Mouse (Mus musculus) retina, adult 2 months (tissue): ENCODE measurements at regions not wholly inside any gene's neighbourhood (a gene's known extent, or its start where the extent isn't known, plus 50 kb on each side); places are given as distances from the start of the nearest gene placed in this dataset.

Experiments used
- DNase-seq: peaks from one replicate; pipeline ENCODE4 v3.0.0-alpha.2; 2012; ENCODE audit warnings: low read depth, low spot score

DNA sequence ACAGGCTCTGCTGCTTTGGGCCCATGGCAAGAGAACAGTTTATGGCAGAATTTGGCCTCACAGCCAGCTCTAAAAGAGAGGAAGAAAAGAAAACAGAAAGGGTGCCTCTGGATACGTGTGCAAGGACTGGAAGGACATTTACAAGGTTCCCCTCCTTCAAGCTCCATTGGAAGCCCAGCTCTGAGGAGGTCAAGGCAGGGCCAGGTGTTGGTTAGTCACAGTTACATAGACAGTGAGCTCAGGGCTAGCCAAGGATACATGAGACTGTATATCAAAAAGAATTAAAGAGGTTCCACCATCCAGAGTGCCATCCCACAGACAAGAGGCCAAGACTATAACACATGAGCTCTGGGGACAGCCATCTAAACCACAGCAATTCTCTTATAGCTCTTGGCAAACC lies 131.6 kb upstream of the Jarid2 start:
- DNase-seq, result no peak

DNA sequence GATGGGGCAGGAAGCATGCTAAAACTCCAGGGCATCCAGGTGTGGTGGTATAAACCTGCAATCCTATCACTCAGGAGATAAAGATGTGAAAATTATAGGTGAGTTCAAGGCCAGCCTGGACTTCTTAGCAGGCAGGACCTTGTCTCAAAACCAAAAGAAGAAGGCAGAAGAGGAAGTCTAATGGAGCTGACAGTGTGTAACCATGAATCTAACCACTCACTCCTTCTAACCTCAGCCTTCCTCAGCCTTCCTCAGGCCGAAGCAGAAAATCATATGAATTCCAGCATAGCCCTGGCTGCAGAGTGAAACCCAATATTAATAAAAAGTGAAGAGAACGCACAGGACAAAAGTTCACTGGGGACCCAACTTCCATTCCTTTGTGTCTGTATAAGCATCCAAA lies 128.2 kb upstream of the Jarid2 start:
- no peak for DNase-seq

DNA sequence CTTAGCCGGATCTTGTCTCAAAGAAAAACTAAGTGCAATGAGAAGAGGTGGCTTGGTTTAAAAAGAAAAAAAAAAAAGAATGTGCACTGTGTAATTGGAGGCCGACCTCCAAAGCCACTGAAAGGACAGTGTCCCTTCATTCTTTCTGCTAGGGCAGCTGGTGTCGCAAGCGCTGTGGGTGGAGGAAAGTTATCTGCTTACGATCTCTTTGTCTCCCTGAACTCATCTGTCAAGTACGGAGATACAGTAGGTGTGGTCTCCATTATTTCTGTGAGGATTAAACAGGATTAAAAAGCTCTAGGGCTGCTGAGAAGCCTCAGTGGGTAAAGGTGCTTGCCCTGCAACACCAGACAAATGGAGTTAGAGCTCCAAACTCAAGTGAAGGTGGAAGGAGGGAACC lies 126.6 kb upstream of the Jarid2 start:
- DNase-seq, result no peak

DNA sequence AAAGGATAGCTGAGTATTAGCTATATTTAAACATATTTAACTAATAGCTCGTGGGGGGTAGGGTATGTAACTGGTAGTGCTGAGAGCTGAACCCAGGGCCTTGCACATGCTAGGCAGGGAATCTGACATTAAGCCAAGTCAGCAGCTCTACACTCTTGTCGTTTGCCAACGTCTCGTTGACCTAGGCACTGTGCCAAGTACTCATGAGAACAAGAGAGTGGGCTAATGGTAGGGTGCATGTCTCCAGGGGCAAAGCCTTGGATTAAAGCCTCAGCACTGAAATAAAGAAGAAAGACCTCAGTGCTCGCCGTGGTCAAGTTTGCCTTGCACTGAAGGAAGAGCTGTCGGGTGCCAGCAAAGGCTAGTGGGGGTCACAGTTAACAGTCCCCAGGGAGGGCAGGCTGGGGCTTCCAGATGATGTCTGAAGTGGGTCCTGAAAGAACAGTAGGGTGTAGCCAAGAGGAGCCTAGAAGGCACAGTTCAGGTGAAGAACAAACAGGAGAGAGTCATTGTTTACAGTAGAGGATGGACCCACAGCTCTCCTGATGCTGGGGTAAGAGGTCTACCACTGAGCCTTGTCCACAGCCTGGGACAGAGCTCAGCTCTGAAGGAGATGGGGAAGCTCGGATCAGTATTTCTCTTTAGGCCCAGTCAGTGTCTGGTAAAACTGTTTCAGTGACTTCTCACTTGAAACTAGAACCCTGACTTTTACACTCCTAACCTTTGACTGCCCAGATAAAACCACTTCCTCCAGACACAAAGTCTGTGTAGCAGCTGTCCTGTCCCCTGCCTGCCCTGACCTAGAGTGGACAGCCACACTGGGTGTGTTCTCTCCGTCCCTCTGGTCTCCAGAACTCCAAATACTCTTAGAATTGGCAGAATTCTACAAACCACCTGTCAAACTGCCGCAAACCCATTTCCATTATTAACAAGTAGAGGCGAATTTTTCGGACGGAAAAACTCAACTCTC lies 121.7 kb upstream of the Jarid2 start:
- DNase-seq, result no peak

DNA sequence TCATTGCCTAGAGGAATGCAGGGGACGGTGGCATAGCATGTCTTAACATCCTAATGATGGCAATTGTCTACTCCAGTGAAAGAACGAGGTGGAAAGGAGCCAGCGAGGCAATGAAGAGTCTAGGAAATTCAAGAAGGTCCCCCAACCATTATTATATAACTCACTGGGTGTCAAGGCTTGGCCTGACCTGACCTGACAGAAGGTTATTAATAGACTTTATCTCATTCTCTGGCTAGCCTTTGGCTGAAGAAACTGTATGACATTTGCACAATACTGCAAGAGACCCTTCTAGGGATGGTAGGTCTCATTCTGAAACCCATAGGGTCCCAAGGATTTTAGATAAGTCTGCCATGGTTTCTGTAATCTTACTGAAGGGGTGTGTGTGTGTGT lies 121.0 kb upstream of the Jarid2 start:
- no peak for DNase-seq

DNA sequence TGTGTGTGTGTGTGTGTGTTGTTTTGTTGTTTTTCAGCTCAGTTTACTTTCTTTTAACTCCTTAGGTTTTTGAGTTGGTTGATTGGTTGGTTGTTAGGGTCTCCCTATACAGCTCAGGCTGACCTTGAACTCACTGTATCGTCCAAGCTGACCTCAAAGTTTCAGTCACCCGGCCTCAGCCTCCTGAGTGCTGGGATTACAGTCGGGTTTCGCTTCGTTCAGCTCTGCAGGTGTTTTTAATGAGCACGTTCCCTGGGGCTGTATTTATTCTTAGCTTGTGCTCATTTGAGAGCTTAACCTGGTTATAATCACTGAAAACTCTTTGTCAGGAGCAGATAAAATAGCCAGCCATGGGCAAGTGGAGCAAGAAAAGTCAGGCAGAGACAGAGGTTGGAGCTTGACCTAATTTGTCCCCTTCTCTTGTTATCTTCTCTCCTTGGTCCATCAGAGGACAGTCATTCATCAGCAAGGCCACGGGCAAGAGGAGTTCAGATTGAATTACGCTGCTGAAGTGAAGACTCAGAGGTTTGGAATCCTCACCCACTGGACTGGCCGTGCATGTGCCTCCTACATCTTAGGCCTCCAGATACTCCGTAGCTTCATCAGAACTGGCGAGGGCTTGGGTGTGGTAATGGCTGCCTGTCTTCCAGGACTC lies 120.5 kb upstream of the Jarid2 start:
- no peak for DNase-seq

DNA sequence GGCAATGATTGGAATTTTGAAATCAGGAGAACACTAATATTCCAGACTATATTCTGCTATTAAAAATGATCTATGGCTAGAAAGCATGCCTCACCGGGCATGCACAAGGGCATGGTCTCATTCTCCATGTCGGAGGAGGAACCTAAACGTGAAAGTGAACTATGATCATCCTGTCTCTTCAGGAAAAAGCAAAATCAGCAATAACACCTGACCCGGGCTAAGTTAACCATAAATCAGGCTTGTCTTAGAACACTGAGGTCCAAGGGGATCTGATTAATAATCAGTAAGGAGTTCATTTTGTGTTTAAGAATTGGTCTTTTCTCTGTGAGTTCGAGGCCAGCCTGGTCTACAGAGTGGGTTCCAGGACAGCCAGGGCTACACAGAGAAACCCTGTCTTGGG lies 119.7 kb upstream of the Jarid2 start:
- no peak for DNase-seq

DNA sequence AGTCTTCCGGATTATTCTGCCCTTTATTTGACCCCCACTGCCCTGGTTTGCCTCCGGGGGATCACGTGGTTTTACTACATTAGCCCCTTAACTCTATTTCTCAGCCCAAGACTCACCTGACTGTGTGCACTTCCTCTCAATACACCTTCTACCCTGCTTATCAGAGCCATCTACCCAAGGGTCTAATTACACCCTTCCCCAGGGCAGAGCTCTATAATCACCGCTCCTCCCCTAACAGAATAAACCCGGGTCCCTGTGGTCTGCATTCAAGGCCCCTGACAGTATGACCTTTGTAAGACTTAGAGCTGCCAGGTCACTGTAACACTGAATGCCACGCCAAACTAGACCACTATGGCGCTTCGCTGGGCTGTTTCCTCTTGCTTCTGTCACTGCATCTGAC lies 113.6 kb upstream of the Jarid2 start:
- no peak for DNase-seq

DNA sequence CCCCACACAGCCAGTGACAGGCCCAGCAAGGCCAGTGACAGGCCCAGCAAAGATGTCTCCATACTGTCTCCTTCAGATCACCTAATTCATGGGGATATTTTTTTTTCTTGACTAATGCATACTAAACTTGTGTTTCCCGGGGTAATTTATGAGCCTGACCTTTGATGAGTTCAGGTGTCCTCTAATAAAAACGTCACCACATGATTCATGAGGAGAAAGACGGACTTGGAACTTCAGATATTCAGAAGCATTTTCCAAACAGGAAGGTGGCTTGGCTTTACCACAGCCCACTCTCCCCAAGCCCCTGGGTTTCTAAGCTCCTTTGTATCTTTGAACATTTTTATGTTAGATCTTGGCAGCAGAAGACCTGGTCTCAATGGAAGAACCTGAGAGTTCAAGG lies 110.9 kb upstream of the Jarid2 start:
- no peak for DNase-seq

DNA sequence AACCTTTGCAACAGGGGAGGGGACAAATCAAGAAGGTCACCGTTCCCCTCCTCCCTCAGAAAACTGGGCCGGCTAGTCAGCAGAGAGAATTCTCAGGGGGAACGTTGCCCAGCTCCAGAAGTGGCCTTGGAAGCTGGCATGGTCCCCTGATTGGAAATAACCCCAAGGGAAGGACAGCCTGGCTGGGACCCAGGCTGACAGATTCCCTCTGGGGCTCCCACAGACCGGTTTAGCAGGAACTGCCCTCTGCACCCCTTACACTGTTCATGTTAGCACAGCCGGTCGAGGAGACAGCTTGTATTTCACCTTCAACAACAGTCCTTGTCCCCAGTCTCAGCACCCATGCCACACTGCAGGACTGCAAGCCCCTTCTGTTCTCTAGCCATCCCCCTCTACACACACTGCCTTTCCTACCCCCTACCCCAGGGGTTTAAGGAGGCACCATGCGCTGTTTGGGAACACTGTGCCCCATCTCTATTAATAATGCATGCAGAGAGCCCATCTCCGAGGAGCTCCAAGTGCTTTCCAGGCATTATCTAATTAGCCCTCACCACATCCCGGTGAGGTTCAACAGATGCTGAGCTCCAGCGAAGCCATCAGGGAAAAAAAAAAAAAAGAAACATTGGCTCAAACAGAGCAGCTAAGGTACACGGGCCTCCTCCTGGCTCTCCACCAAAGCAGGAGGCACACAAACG lies 106.5 kb upstream of the Jarid2 start:
- no peak for DNase-seq

DNA sequence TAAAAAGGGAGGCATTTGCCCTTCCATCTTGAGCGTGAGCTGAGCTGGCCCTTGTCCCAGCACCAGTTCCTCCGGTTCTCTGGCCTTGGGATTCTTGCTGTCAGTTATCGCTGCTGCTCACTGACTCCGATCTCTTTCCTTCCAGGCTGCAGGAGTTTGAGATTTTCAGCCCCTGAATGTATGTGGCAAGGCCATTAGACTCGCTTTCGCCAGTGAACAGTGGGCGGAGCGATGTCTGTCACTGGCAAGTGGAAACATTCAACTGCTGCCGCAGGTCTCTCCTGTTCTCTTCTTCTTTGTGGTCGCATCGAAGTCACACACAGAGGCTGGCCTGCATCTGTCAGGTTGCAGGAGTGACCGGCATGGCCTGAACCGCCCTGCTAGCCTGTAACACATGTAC lies 104.6 kb upstream of the Jarid2 start:
- DNase-seq, result no peak

DNA sequence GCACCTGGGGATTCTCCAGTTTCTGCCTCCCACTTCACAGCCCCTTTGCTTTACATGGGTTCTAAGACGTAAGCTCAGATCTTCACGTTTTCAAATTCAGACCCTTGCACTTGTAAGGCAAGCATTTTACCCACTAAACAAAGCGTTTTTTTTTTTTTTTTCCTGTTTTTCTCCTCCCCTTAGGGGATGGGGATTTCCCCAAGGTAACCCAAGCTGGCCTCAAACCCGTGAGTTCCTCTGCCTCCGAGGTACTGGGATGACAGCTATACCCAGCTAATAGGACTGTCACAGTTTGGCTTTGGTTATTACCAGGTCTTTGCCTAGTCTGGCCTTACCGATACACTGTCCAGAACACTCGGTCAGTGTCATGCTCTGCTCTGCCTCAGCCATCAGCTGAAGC lies 103.5 kb upstream of the Jarid2 start:
- DNase-seq, result no peak

DNA sequence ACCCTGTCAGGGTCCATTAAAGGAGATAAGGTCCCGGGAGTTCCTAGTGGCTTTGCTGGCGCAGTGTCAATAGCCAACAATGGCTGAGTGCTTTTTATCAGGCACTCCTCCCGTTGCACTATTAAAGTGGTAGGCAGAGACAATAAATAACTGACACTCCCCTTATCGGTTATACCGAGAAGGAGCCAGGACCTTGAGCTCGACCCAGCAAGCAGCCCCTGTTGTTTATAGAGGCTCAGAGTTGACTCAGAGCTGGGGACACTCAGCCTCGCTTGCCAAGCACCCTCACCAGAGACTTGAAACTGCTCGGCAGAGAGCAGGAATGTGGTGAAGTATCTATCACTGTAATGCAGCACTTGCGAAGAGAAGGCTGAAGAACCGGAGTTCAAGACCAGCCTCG lies 102.5 kb upstream of the Jarid2 start:
- no peak for DNase-seq

DNA sequence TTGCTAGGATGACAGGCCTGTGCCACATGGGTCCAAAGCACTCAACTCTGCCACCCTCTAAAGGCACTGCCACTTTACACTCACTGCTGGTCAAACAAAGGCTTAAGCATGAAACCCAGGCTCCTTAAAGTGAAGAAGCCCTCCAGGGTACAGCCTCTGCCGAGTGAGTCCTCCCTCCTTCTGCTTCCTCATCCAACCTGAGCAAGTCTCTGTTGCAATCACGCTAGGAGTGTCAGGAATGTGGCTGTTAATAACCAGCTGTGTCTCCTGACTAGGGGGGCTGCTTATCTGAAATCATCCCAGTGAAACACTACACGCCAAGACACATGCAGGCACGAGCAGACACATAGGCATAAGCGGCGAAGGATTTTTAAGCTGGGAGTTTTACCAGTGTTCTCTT lies 99.2 kb upstream of the Jarid2 start:
- no peak for DNase-seq

DNA sequence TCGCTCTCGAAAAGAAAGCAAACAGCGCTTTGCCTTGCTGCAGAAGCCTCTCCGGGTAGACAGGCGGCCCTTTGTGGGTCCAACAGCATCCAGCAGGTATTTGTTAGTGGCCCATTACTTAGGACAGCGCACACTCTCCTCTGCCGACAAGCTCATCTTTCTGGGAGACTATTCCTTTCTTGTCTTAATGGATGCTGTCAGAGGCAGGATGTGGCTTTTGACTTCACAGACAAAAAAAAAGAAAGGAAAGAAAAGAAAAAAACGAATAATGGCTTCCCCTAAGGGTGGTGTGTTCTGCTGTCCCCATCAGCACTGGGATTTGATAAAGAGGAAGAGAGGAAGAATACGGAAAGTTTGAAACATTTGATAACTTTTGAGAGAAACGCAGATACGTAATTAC lies 94.7 kb upstream of the Jarid2 start:
- DNase-seq, result no peak

DNA sequence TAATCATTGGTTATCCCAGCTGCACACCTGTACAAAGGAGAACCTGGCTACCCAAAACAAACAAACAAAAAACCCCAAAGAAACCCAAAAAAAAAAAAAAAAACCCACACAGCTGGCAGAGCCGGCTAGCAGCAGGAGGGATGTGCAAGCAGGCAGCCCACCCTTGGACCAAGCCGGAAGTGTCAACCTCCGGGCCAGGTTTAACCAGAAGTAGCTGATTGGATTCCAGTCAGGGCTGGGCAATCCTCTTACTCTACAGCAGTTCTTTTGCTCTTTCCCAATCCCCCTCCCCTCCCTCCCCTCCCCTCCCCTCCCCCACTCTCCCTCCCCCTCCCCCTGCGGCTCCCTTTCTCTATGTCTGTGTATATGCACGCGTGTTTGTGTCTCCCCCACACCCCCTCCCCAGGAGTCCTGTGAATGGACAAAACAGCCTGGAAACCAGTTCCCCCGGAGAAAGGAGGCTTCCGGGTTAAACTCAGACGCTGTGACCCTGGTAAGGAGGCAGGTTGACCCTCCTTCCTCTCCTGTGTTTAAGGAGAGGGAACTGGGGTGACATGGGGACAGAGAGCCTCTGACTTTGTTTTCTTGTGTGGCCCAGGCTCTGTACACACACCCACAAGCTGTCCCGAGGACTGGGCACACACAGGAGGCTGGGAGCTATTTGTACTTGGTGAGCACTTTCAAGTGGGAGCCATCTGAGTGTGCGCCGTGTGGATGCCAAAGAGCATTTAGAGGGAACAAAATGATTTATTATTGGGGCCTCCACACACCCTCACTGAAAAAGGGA lies 93.9 kb upstream of the Jarid2 start:
- no peak for DNase-seq

DNA sequence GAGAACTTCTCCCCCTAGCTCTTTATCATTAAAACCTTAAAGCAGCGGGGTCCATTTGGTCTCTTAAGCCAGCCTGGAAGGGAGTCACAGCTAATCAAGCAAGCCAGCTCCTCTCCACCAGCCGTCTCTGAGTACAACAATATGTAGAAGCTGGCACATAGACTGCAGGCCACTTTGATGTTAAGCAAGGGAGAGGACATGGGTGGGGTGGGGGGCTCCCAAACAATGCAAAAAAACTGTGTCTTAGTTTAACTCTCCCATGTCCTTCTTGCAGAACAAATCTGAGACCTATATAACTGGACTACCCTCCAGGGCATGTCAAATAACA lies 93.3 kb upstream of the Jarid2 start:
- no peak for DNase-seq

DNA sequence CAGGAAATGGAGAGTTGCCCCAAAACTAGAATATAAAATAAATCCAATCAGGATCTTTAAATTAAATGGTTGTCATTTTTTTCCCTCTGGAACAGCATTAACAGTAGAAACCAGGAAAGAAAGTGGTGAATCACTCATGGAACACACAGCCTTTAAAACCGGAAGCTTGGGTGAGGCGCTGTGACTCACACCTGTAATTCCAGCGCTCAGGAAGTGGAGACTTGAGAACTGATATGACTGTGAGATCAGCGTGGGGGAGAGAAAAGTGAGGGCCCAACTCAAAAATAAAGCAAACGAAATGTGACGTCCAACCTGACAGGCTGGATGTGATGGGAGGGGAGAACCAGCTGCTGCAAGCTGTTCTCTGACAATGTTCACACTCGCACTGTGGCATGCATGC lies 86.9 kb upstream of the Jarid2 start:
- DNase-seq, result no peak

DNA sequence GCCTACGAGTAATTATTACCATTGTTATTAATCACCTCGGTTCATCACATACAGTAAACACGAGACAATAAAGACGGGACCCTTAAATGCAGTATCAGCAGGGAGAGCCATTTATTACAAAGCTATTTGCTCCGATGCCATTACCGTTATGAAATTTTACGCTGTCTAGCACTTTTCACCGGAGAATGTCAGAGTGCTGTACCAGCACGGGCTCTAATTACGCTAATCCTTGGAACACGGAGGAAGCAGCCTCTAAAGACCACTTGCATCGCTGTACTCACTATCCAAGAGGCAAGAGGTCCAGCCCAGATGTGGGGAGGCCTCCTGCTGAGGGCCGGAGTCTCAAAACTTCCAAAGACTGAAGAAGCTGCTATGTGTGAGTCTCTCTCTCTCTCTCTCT lies 79.2 kb upstream of the Jarid2 start:
- DNase-seq, result no peak

DNA sequence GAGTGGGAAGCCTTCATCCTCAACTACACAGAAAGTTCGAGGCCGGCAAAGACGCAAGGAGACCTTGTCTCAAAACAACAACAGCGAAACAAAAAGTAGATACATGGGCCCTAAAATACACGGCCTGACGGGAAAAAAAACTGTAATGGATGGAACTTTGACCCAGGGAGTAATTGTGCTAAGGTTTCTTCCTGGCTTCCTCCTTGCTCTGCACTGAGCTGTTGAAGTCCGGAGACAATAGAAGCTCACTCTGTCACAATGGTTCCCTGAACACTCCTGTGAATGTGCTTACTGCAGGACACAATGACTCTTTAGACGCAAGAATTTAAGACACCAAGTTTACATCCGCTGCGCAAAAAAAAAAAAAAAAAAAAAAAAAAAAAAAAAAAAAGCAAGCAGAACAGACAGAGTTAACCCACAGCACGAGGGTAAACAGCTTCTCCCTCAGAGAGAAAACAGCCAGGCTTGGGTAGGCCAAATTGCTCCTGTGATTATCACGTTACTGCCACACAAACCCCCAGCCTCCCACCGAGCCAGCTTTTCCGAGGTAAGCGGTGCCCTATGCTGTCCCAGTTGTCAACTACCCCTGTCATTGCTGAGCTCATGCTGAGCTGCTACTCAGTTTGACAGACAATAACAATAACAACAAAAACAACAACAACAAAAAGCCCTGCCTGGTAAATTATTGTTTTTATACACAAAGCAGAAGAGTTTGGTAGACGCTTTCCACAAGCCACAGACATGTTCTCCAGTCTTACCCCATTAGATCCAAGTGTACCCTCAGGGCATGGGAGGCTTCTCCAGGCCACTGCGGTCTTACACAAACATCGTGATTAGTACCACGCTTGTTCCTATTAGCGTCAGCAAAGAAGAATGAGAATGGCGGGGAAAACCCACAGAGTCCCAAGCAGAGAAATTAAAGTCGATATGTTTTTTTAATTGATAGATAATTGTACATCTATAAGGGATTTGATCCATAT lies 77.7 kb upstream of the Jarid2 start:
- no peak for DNase-seq

DNA sequence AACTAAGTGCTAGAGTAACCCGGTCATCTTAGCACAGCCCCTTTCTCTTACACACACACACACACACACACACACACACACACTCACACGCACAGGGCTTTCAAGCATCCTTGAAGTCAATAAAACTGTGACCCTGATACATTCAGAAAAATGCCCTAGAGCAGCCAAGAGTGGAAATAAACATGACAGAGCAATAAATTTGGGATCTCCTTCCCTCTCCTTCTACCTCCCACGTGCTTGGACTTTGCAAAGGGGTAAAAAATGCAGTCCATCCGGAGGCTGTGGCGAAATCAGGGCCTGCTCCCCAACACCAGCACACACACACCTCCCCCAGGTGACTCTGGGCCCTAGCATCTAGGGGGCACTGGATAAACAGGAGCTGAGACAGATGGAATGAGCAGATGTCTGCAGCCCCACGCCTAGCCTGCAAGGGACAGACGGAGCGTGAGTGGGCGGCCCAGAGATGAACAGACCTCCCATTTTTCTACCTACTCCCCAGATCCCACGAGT lies 71.3 kb upstream of the Jarid2 start:
- DNase-seq, result no peak
